In the genomic region with DNA sequence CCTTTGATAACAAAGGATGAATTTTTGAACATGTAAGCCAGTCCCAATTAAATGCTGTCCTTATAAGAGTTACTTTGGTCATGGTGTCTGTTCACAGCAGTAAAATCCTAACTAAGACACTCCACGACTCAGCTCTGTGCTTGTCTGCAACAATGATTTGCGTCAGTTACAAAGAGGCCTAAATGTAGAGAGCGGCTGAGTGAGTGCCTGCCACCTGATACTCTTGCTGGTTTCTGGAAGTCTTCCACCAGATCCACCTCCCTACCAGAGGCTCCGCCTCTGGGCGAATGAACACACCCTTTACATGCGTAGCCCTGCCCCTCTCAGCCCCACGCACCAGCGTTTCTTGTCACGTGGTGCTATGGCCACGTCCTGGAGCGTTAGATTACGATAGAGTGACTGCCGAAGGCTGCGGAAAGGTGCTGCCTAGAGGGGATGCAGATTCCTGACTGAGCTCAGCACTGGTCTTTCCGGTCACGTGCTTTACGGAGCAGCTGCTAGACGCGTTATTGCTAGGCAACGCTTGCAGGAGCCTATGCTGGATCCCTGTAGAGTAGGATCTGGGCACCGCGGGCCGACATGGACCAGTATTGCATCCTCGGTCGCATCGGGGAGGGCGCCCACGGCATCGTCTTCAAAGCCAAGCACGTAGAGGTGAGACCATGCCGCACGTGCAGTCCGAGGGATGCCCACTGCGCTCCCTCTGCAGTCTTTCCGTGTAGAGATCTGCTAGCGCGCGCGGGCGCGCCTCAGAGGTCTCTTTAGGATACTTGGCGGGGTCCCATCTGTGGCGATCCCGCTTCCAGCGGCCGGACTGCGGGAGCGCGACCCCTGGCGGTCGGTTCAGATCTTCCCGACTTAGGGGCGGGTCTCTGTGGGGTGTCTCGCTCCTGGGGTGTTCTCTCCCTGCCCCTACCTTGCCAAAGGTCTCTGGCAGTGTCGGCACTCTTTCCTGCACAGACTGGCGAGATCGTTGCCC, we compare ENCODE assay signal across 8 mouse cellular contexts. TPM values are rescaled to one million over a fixed set of nuclear protein-coding genes. Genes with fewer than 3 reads are reported as not detected.
DNase-seq lines count a peak whose midpoint lies in the region; ATAC-seq and TF ChIP-seq lines count a peak whose summit lies in the region.

A gene (plus strand): TSS at position 298 of the 979 bp plus-strand sequence.

- H3K9me3 ChIP-seq in kidney, embryonic 14.5 days (ENCODE audit: control insufficient read depth, low read length) = no peaks in the 10 kb centered on the region
- H3K9me3 ChIP-seq in limb, embryonic 15.5 days = no peaks in the 10 kb centered on the region

- WGBS in kidney, embryonic 14.5 days = under 1% methylated on average over 57 of the region's 57 CpGs
- WGBS in limb, embryonic 15.5 days = under 1% methylated on average over 57 of the region's 57 CpGs

- no peaks in the 10 kb centered on the region for H3K36me3 ChIP-seq in kidney, embryonic 14.5 days (ENCODE audit: control insufficient read depth, insufficient read depth, low read length)
- H3K36me3 ChIP-seq in limb, embryonic 15.5 days = peaks cover 4% of the 10 kb centered on the region

- H3K9ac ChIP-seq in kidney, embryonic 14.5 days (ENCODE audit: low read depth, low read length) = peak within 1 kb of the TSS; percentile 58
- H3K9ac ChIP-seq in limb, embryonic 15.5 days = peak within 1 kb of the TSS; percentile 58

- H3K27me3 ChIP-seq in kidney, embryonic 14.5 days (ENCODE audit: control insufficient read depth, insufficient read depth, low read length) = no peaks in the 10 kb centered on the region
- H3K27me3 ChIP-seq in limb, embryonic 15.5 days = no peaks in the 10 kb centered on the region

- H3K4me2 ChIP-seq in kidney, embryonic 14.5 days (replicated peaks; ENCODE audit: low read depth, low read length) = peak within 1 kb of the TSS; percentile 79
- H3K4me2 ChIP-seq in limb, embryonic 15.5 days = peak within 1 kb of the TSS; percentile 81

- H3K4me3 ChIP-seq in bone marrow macrophage, adult 2 months (ENCODE audit: insufficient read depth, low read length) = peak within 1 kb of the TSS; percentile 92
- peak within 1 kb of the TSS; percentile 61 for H3K4me3 ChIP-seq in embryonic fibroblast, embryonic 13.5 days (ENCODE audit: insufficient read depth, low read length)
- H3K4me3 ChIP-seq in kidney, embryonic 14.5 days (ENCODE audit: low read length) = peak within 1 kb of the TSS; percentile 65
- peak within 1 kb of the TSS; percentile 76 for H3K4me3 ChIP-seq in limb, embryonic 15.5 days

- TF ChIP-seq CTCF in bone marrow macrophage, adult 2 months (IDR thresholded peaks at IDR 0.05; ENCODE audit: low read depth, low read length) = peak; percentile 83
- TF ChIP-seq CTCF in embryonic fibroblast, embryonic 13.5 days (IDR thresholded peaks at IDR 0.05; ENCODE audit: borderline replicate concordance, insufficient read depth, low read length) = peak; percentile 35

- no peak for TF ChIP-seq POLR2A in bone marrow macrophage, adult 2 months (IDR thresholded peaks at IDR 0.05; ENCODE audit: borderline replicate concordance, low read depth, low read length)
- TF ChIP-seq POLR2A in embryonic fibroblast, embryonic 13.5 days (IDR thresholded peaks at IDR 0.05; ENCODE audit: low read depth, low read length) = peak; percentile 71

- peak within 1 kb of the TSS; percentile 59 for H3K27ac ChIP-seq in bone marrow macrophage, adult 2 months (ENCODE audit: insufficient read depth, low read depth, low read length)
- peak within 1 kb of the TSS; percentile 44 for H3K27ac ChIP-seq in embryonic fibroblast, embryonic 13.5 days (ENCODE audit: insufficient read depth, low read length)
- peak within 1 kb of the TSS; percentile 84 for H3K27ac ChIP-seq in kidney, embryonic 14.5 days (ENCODE audit: low read depth, low read length)
- H3K27ac ChIP-seq in limb, embryonic 15.5 days = peak within 1 kb of the TSS; percentile 93

- H3K4me1 ChIP-seq in bone marrow macrophage, adult 2 months (ENCODE audit: control insufficient read depth, insufficient read depth, low read length) = peaks cover 5% of the 10 kb centered on the region; the same call in 1 of the 2 replicates
- H3K4me1 ChIP-seq in embryonic fibroblast, embryonic 13.5 days (ENCODE audit: control insufficient read depth, insufficient read depth, low read length) = no peaks in the 10 kb centered on the region; the same call in 1 of the 2 replicates
- H3K4me1 ChIP-seq in kidney, embryonic 14.5 days (ENCODE audit: control insufficient read depth, insufficient read depth, low read length) = 0 out of 2 replicates have a peak, but pooled peaks cover 5% of the 10 kb centered on the region
- peaks cover 13% of the 10 kb centered on the region for H3K4me1 ChIP-seq in limb, embryonic 15.5 days

- DNase-seq in 3T3-L1 (ENCODE audit: low read depth, low spot score) = peak; percentile 99
- DNase-seq in heart, adult 9 months (ENCODE audit: low spot score in 2 of 2) = peak; percentile 95 to 98
- DNase-seq in monocyte, adult 2 months (ENCODE audit: low read depth in 1 of 2, low spot score in 2 of 2) = peak; percentile 49 to 71
- peak; percentile 82 to 87 for DNase-seq in spleen, postnatal 36 days (ENCODE audit: low spot score in 2 of 2)

- peak; percentile 99 for ATAC-seq in kidney, embryonic 14.5 days (ENCODE audit: low FRiP score, low TSS enrichment)
- peak; percentile 99 for ATAC-seq in limb, embryonic 15.5 days (ENCODE audit: insufficient number of reproducible peaks, low FRiP score, low TSS enrichment, low read depth)

RNA-seq across cellular contexts. Expression of the gene that starts here (rescaled TPM):
- polyA plus RNA-seq in bone marrow macrophage, adult 2 months (2012; ENCODE audit: insufficient read depth, insufficient read length, missing spikeins) = 46.3 and 47.8 TPM in 2 replicates
- polyA plus RNA-seq in embryonic fibroblast, embryonic 13.5 days (2011; ENCODE audit: insufficient read length, low read depth, missing spikeins) = 4.5 and 7.0 TPM in 2 replicates
- 8.3 and 10.5 TPM in 2 replicates for polyA plus RNA-seq in kidney, embryonic 14.5 days (2014; fragmentation: Nextera tagmentation; extraction: Ambion mirVana)
- polyA plus RNA-seq in limb, embryonic 15.5 days (2015; fragmentation: Nextera tagmentation; extraction: Ambion mirVana) = 13.7 and 16.8 TPM in 2 replicates

Comparison
In these comparisons a context has a peak if more than half of its experiments do, and no peak if none do; other contexts are left out.
1. Peak in every context shown above with its lines: DNase-seq, ATAC-seq, H3K4me3 ChIP-seq and H3K27ac ChIP-seq.